Mouse (Mus musculus) heart, adult 8-10 months (tissue): ENCODE data around the gene Vmn2r7. TPM values are rescaled to one million over a fixed set of nuclear protein-coding genes. Genes with fewer than 3 reads are reported as not detected.
"Not testable (repeated sequence)": the region's sequence is repeated elsewhere in the genome, so short reads cannot be mapped to it uniquely, and the experiment has no call there.

Source experiments
- DNase-seq: peaks from one replicate; pipeline ENCODE4 v3.0.0; 2022; ENCODE audit warnings: low spot score
- total RNA-seq, 4 experiments: library from RNA; stranded (reverse); gene quantifications; 2 replicates each; pipeline ENCODE4 v1.2.4; 2022

The Vmn2r7 gene
- total RNA-seq, result not detected

- not testable (repeated sequence) for DNase-seq
These were observed at the start of gene Vmn2r7 for GRCm38 (mm10) chr3:64844665-64845064. TSS of gene Vmn2r7 (minus strand) at chr3:64844765.

DNA sequence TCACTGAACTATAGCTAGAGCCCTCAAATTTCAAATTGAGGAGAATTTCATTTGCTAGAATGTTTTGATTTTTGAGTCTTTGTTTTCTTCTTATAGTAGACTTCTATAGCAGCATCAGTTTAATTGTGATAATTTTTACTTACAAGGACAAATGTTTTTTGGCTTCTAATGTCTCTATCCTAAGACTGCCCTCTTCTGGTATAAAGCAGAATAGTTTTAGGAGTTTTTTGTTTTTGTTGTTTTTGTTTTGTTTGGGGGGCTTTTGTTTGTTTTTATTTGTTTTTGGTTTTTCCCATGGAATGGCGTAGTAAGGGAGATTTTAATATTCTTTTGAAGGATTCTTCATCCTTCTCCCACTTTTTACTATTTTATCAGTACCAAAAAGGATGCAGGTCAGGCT is 45.2 kb upstream of the Vmn2r7 start:
- no peak for DNase-seq

- no peak for DNase-seq
These were observed 33.8 kb upstream of the Vmn2r7 start for GRCm38 (mm10) chr3:64878199-64878977.

- no peak for DNase-seq
These were observed 32.1 kb upstream of the Vmn2r7 start for GRCm38 (mm10) chr3:64876669-64877068.

DNA sequence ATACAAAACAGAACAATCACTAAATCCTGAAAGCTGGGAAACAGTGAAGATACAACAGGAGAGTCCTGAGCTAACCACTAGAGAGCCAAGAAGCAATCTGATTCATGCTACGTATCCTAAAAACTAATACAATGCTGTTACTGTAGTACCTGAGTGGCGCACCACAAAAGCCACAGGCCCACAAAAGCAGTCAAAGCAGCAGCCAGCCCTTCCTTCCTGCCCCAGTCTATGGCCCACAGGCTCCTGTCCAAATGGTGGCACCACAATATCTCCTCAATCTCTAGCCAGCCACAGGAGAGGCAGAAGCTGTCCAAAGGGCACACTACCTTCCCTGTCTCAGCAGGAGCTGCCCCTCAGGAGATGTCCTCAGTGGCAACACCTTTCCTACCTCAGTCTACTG is 1.7 kb downstream of the Vmn2r7 start:
- DNase-seq, result no peak

DNA sequence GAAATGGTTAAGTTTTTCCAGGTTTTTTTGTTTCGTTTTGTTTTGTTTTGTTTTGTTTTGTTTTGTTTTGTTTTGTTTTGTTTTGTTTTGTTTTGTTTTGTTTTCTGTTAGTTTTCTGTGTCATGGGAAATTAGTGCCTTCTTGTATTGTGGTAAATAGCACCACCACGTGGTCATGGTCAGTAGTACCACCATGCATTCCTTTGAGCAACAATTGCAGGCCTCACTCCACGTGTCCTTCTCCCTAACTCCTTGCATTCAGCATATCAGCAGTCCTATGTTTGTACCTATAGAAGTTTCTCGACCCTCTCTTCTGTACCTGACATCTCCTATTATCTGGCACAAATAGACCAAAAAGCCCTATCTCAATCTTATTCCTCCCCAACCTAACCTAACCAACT is 2.3 kb downstream of the Vmn2r7 start:
- peak; percentile 10 for DNase-seq

DNA sequence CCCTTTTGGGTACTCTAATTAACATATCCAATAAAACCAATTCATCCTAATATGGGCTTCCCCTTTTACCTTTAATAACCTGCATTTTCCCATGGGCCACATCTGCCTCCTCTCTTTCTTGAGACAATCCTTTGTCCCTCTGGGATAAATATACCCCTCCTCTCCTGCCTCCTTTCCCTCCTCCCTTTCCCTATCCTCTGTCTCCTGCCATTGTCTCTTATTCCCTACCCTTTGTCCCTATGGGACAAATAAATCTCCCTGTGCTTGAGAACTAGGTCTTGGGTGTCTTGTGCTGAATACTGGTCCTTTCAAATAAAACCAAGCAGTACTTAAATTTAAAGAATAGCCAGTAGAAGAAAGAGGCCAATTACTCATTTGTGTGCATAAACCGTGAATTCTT is 13.4 kb downstream of the Vmn2r7 start:
- DNase-seq, result no peak

DNA sequence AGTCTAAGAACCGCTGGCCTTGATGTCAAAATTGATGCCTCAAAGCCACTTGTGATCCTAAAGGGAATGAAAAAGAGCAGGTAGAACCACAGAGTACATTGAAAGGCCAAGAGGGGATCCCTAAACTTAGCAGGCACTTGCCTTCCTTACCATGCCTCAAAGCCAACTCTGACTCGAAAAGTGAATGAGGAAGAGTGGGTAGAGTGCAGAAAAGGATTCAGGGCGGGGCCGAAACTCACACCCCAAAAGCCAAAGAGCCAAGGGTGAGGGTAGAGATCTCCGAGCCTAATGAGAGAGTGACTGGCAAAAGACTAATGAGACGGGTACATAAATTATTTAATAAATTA is 53.3 kb downstream of the Vmn2r7 start:
- DNase-seq, result no peak

DNA sequence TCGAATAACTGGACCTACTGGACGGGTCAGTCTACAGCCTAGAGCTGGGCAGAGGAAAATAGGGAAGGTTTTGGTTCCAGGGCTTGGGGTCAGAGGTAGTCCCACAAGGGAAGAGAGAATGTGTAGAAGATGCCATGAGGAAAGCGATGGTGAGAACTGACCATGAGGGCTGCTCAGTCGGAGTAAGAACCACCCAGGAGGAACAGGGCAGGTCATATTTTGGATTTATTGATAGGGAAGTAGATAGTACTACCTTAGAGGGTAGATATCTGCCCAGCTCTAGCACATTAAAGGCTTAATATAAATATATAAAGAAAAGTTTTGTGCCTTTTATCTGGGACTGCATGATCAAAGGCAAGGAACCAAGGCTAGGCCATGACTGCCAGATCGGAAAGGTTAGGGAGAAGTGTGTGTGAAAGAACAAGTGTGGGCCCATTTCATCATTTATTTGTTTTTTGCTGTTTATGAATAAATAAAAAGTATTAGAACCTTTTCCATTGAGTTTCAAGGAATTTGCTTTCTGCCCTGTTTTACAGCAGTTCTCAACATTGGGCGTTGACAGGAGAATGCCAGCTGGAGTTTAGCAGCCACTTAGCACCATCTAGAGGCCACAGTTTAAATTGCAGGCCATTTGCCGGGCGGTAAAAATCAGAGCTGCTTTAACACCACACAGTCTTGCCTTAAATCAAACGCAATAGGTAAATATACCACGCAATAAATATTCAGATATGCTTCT is 53.9 kb downstream of the Vmn2r7 start:
- DNase-seq, result peak; percentile 35

DNA sequence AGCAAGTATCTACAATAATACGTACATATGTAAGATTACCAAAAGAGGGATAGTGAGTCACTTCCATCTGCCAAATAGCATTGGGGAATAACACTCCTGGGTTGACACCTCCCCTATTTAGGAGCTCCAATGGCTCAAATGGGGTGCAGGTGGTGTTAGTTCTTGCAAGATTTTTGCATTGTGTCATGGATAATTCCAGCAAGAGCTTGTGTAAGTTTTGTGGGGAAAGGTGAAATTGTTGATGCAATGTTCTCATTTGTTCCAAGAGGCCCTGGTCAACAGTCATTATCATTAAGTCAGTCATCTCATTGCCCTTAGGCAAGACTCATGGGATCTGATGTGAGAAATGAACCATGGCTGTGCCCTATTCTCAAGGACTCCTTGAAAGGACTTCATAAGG is 61.7 kb downstream of the Vmn2r7 start:
- DNase-seq, result no peak

DNA sequence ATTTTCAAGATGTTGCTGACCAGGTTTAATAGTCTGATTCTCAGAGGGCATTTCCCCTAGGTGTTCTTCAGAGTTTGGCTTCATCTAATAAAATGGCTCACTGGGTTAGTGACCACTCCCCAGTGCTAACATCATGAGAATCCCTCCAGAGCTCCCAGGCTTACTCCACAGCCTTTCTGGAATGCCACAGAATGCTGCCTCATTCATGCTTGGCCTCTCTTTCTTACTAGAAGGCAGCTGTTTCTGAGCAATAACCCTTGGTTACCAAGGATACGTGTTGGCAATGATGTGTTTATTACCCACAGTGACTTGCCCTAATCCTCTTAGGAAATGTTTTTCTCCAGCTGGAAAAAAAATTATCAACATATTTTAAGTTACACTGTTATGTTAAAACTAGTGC is 72.4 kb downstream of the Vmn2r7 start:
- no peak for DNase-seq

- DNase-seq, result no peak
These were observed 88.4 kb downstream of the Vmn2r7 start for GRCm38 (mm10) chr3:64756145-64756544.

DNA sequence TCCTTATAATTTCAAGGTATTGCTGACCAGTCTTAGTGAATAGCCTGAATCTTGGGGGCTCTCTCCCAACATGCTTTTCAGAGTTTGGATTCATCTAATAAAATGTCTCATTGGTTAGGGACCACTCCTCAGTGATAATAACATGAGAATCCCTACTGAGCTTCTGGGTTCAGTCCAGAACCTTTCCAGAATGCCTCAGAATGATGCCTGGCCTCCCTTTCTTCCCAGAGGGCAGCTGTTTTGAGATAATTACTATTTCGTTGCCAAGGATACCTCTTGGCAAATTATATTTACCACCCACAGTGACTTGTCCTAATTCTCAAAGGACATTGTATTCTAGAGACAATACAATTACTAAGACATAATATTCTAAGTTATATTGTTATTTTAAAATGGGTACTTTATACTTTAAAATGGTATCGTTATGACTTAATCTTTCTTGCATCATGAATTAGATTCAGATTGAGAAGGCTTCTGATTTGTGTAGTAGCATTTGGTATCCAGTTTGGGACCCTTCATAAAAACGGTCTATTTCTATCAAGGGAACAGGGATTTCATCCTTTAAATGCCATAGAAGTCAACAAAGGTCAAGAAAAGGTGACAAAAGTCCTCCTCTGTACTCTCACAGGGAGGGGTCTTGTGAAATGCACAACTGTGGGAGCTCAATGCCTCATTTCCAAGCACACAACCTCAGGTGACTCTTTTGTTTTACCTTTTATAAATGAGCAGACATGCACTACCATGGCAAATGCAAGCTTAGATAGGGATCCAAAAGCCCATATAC is 117.2 kb downstream of the Vmn2r7 start:
- not testable (repeated sequence) for DNase-seq

DNA sequence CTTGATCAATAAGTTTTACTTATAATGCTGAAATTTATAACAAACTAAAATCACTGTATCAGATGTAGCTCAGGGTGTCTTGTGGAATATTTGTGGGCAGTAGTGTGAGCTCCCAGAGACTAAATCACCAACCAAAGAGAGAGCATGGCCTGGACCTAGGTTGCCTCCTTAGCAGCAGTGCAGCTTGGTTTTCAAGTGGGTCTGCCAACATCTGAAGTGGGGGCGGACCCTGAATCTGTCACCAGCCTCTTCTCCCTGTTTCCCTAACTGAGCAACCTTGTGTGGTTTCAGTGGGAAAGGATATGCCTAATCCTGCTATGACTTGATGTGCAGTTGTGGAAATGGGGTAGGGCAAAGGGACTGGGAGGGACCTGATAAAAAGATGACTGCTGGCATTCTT is 118.8 kb downstream of the Vmn2r7 start:
- not testable (repeated sequence) for DNase-seq

DNA sequence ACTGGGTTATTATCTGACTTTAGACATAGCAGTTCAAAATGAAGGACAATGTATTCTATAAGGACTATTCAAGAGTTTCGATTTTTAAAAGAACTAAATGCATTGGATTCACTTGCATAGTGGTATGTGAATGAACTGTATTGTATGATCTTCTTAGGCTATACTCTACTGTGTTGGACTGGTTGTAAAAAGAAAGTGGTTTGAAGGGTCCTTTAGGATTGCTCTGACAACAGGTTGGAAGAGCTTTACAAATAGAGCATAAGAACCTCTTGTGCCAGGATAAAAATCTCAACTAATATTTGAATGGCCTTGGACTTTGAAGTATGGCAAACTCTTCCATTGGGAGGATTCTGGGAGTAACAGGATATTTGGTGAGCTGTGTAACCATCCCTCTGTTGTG is 168.5 kb downstream of the Vmn2r7 start:
- DNase-seq, result not testable (repeated sequence)
